Mouse (Mus musculus): ENCODE data around the gene Il2ra. TPM values are rescaled to one million over a fixed set of nuclear protein-coding genes. Genes with fewer than 3 reads are reported as not detected.

Gene Il2ra
- total RNA-seq, 2 experiments from 2014 or later: 0.64 to 1.0 TPM

- intact Hi-C loops (cut with DNase I): no loop called here
- DNase-seq (ENCODE audit: low spot score): no peak
Measured at GRCm38 (mm10) chr2:11651476-11651875, 8.9 kb downstream of the Il2ra start.

DNA sequence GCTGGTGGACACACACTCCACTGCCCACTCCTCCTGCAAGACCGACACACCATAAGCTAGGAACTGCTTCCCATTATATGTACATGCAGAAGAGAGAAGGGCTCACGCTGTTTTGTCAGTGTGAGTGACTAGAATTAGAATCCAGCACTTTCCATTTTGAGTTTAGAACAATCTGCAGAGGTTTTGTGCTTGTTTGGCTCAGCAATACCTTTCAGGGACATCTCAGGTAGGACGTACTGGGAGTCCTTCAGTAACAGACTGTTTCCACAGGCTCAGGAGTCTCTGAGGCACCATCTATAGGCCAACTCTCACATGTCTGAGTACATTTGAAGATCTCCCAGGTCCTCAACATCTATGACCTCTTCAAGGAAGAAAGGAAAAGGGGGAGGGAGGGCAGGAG, 9.6 kb downstream of the Il2ra start:
- DNase-seq (ENCODE audit: low spot score): no peak
- intact Hi-C loops (cut with DNase I): no loop called here

GRCm38 (mm10) chr2:11652780-11653179, 10.2 kb downstream of the Il2ra start:
- intact Hi-C loops (cut with DNase I): no loop called here
- no peak for DNase-seq (ENCODE audit: low spot score)

DNA sequence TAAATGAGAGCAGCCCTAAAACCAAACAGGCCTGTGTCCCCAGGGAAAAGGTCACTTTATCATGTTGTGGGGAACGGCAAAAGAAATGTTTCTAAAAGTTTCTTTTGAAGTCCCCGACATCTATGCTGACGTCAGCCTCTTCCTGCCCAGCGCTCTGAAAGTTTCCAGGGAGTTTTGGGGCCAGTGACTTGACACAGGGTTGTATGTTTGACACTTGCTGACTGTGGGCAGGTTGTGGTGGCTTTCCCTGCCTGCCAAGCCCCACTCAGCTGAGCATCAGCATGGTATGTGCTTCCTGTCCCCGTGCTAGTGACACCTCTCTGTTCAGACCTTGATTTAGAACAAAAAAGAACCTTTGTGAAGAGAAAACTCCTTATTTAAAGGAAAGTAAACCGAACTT, 10.7 kb downstream of the Il2ra start:
- intact Hi-C loops (cut with DNase I): no loop called here
- no peak for DNase-seq (ENCODE audit: low spot score)

DNA sequence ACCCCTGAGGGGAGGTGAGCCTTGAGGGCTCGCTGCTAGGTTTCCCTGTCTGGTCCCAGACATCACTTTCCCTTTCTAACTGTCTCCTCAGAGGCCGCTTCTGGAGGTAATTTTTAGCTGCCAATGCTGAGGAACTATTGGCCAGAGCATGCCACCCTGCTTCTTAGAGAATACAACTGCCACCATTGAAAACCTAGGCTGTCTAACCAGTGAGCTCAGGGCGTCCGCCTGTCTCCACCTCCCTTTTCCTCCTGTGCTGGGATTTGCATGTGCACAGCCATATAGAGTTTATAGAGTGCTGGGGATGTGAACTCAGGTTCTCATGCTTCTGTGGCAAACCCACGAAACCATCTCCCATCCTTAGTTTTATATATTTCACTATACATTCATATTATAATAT, 11.2 kb downstream of the Il2ra start:
- DNase-seq (ENCODE audit: low spot score): no peak
- intact Hi-C loops (cut with DNase I): no loop called here

- intact Hi-C loops (cut with DNase I): no loop called here
- DNase-seq (ENCODE audit: low spot score): no peak
Measured at GRCm38 (mm10) chr2:11654990-11655931, 12.7 kb downstream of the Il2ra start.

DNA sequence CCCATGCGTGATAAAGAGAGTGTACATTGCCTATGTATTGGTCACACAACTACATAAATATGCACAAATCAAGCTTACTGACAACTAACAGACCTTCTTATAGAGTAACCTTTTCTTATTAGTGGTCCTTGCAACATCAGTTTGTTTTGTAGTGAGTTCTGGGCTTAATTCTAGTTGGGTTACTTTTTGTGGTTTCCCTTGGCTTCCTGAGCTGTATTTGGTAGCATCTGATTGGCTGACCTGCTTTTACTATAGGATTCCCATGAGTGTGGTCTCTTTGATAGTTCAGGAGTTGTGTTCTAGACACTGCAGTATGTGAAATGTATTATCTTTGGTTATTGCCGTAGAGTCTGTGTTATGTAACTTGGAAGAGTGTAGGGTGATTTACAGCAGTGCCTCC, 15.0 kb downstream of the Il2ra start:
- intact Hi-C loops (cut with DNase I): no loop called here
- no peak for DNase-seq (ENCODE audit: low spot score)

GRCm38 (mm10) chr2:11659263-11659662, 16.7 kb downstream of the Il2ra start:
- no peak for DNase-seq (ENCODE audit: low spot score)
- intact Hi-C loops (cut with DNase I): no loop called here

- intact Hi-C loops (cut with DNase I): no loop called here
Measured at GRCm38 (mm10) chr2:11662143-11662906, 19.7 kb downstream of the Il2ra start.

DNA sequence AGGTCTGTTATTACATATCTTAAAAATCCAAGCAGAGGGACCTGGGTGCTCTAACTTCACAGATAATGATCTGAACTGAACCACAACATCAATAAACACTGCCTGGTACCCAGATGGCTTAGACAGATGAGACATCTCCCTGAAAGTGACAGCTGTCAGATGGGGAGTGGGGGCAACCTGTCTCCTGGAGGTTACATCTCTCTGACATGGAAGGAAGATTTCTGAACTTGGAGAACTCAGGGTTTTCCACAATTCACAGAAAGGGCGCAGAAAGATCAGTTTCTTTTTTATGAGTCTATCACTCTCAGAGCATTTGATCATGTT, 20.3 kb downstream of the Il2ra start:
- intact Hi-C loops (cut with DNase I): no loop called here
- no peak for DNase-seq (ENCODE audit: low spot score)

More at GRCm38 (mm10) chr2:11662143-11662906, 19.7 kb downstream of the Il2ra start:
- no peak for DNase-seq (ENCODE audit: low spot score)

GRCm38 (mm10) chr2:11663961-11664360, 21.4 kb downstream of the Il2ra start:
- intact Hi-C loops (cut with DNase I): loop anchor here (2.0 kb wide), 1 partner anchor 23 kb away; no protein-coding TSS in a partner anchor
- DNase-seq (ENCODE audit: low spot score): peak; percentile 43

DNA sequence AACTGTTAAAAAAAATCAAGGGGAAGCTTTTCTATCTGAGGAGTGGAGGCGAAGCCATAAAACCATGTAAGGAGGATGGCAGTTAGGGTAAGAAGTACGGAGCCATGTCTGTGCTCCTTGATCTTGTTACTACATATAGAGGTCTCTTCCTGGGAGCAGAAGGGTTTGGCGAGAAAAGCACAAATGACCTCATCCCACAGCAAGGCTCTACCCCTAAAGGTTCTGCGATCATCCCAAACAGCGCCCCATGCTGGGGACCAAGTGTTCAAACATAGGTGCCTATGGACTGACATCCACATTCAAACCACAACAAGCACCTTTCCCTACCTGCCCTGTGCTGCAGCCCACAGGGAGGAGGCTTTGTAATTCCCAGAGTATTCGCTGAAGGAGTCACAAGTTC, 21.8 kb downstream of the Il2ra start:
- intact Hi-C loops (cut with DNase I): loop anchor here (2.0 kb wide), 1 partner anchor 22 kb away; no protein-coding TSS in a partner anchor
- DNase-seq (ENCODE audit: low spot score): no peak

- DNase-seq (ENCODE audit: low spot score): no peak
- intact Hi-C loops (cut with DNase I): loop anchor here (2.0 kb wide), 1 partner anchor 22 kb away; no protein-coding TSS in a partner anchor
Measured at GRCm38 (mm10) chr2:11664806-11665205, 22.2 kb downstream of the Il2ra start.

- no peak for DNase-seq (ENCODE audit: low spot score)
- intact Hi-C loops (cut with DNase I): loop anchor here (2.0 kb wide), 1 partner anchor 21 kb away; no protein-coding TSS in a partner anchor
Measured at GRCm38 (mm10) chr2:11665326-11665725, 22.7 kb downstream of the Il2ra start.

GRCm38 (mm10) chr2:11672144-11672543, 29.5 kb downstream of the Il2ra start:
- intact Hi-C loops (cut with DNase I): no loop called here
- DNase-seq (ENCODE audit: low spot score): no peak

GRCm38 (mm10) chr2:11679626-11680025, 37.0 kb downstream of the Il2ra start:
- peak; percentile 5 for DNase-seq (ENCODE audit: low spot score)
- intact Hi-C loops (cut with DNase I): no loop called here

DNA sequence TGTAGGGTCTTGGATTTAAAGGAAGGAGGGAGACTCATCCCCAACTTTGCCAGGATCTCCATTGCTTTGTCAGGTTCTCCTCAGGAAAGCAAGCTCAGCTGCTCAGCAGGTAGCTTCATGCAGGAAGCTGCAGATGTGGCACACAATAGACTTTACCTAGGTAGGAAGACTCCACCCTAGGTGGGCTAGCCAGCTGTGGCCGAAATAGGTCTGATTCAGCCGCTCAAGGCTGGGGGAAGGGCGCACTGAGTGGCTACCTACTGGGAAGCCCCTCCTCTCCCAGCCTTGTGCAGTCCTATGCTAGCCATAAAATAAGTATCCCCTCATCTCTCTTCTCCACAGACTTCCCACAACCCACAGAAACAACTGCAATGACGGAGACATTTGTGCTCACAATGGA, 40.1 kb downstream of the Il2ra start:
- intact Hi-C loops (cut with DNase I): no loop called here

DNA sequence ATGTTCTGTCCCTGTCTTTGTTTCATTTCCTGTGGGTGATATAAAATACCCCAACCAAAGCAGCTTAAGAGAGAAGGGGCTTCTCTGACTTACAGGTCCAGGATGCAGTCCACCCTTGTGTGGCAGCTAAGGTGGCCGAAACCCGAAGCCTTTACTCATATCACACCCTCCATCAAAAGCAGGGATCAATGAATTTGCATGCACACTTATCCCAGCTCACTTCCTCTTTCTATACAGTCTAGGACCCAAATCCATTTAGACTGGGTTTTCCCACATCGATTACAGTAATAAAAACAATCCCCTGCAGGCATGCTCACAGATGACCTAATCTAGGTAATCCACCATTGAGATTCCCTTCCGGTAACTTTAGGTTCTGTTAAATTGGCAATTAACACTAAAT, 43.9 kb downstream of the Il2ra start:
- intact Hi-C loops (cut with DNase I): loop anchor here (2.0 to 5.0 kb wide), 3 partner anchors 22 to 354 kb away; partner anchors contain the start of gene Rbm17
- DNase-seq (ENCODE audit: low spot score): no peak

More for the DNA sequence above, 40.1 kb downstream of the Il2ra start:
- DNase-seq (ENCODE audit: low spot score): no peak

DNA sequence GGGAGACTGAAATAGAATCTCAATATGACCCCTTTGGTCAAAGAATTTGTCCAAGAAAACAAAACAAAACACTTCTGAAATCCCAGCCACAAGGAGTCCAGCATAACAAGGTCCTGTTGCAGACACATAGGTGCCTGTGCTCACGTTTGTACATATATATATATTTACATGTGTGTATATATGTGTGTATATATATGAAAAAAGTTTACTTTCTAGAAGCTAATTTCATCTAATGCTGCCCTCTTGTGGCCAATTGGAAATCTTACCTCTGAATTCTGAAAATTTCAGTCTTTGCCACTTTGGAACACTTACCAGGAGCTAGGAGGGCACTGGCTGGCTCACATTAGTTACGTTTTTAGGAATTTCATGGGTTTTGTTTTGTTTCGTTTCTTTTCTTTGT, 44.8 kb downstream of the Il2ra start:
- intact Hi-C loops (cut with DNase I): loop anchor here (2.0 to 5.0 kb wide), 3 partner anchors 23 to 355 kb away; partner anchors contain the start of gene Rbm17
- no peak for DNase-seq (ENCODE audit: low spot score)

DNA sequence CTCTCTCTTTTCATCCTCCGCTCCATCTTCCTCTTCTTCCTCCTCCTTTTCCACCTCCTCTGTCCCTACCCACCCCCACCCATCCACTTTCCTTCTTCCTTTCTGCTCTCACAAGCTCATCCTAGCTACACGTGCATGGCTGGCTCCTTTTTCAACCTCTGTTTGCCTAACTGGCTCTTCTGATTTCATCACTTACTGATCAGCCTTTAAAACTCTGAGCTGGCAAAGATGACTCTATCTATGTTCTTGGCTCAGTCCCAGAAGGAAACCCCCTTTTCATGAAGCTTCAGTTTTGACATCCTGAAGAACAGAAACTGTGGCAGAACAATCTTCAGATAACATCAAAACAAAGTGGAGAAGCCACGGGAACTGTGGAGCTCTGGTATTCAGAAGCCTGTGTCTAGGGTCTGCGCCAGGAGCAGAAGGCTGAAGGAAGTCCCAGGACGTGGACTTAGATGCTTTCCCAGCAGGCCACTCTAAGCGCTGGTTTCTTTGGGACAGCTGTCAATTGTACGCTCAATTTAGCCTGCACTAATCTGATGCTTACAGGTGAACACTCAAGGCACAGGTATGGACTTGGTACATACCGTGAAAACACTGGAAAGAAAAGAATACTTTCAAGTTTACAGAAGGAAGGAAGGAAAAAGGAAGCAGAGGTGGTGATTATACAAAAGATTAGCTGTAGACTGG, 47.7 kb downstream of the Il2ra start:
- no peak for DNase-seq (ENCODE audit: low spot score)
- intact Hi-C loops (cut with DNase I): no loop called here
